Mouse (Mus musculus) CH12.LX (cell line): ENCODE measurements around the gene Arrdc2. TPM values are rescaled to one million over a fixed set of nuclear protein-coding genes. Genes with fewer than 3 reads are reported as not detected.
"Not testable (repeated sequence)": the region's sequence is repeated elsewhere in the genome, so short reads cannot be mapped to it uniquely, and the experiment has no call there.

Source experiments
- DNase-seq: peaks from one replicate; pipeline ENCODE4 v3.0.0-alpha.2; 2013; ENCODE audit errors: extremely low read depth
- H3K27ac ChIP-seq: 2 replicates; pipeline ENCODE4 v1.5.1; 2012; ENCODE audit warnings: low read depth, mild to moderate bottlenecking, control low read depth, moderate library complexity; ENCODE audit not compliant: insufficient read depth
- H3K27me3 ChIP-seq: replicated peaks from 2 replicates; pipeline ENCODE3; 2012; ENCODE audit warnings: inconsistent platforms
- H3K36me3 ChIP-seq, 2 experiments: replicated peaks in 1 of 2; 2 replicates each; pipeline versions ENCODE3 to v1.6.1; 2012; ENCODE audit warnings: inconsistent platforms in 1 of 2, low read length in 1 of 2, mild to moderate bottlenecking in 1 of 2, mixed read lengths in 1 of 2, moderate library complexity in 1 of 2; ENCODE audit not compliant: control insufficient read depth in 1 of 2, insufficient read depth in 1 of 2
- H3K4me1 ChIP-seq, 2 experiments: 2 replicates each; pipeline ENCODE4 v1.6.1; 2012; ENCODE audit warnings: inconsistent platforms in 1 of 2, moderate library complexity in 1 of 2; ENCODE audit not compliant: insufficient read depth in 2 of 2, control insufficient read depth in 1 of 2
- H3K4me2 ChIP-seq: 2 replicates; pipeline ENCODE4 v1.6.1; 2012; ENCODE audit warnings: low read depth, mild to moderate bottlenecking, control low read depth; ENCODE audit not compliant: poor library complexity, insufficient read depth, severe bottlenecking
- H3K4me3 ChIP-seq, 3 experiments: fragments of 150-350 bp in 1 of 3; sonication (generic) in 1 of 3; replicated peaks in 1 of 3; 2 replicates each; pipeline versions ENCODE3 to v1.5.1; 2011 to 2012; ENCODE audit warnings: low read depth in 2 of 3, low read length in 2 of 3, mild to moderate bottlenecking in 2 of 3, moderate library complexity in 2 of 3, control low read depth in 1 of 3, improper control_type of control experiment in 1 of 3, inconsistent platforms in 1 of 3, mixed read lengths in 1 of 3; ENCODE audit not compliant: poor library complexity in 1 of 3
- H3K79me2 ChIP-seq: replicated peaks from 2 replicates; pipeline ENCODE4 v1.6.1; 2012; ENCODE audit warnings: mild to moderate bottlenecking, moderate library complexity; ENCODE audit not compliant: control insufficient read depth, poor library complexity, insufficient read depth, severe bottlenecking; ENCODE audit errors: extremely low read depth
- H3K9ac ChIP-seq: 2 replicates; pipeline ENCODE4 v1.6.1; 2012; ENCODE audit warnings: low read depth, mild to moderate bottlenecking, control low read depth, moderate library complexity; ENCODE audit not compliant: insufficient read depth
- H3K9me3 ChIP-seq: replicated peaks from 2 replicates; pipeline ENCODE3; 2012; ENCODE audit warnings: low read length, inconsistent platforms, mixed read lengths
- BHLHE40 ChIP-seq: IDR thresholded peaks from 2 replicates; pipeline ENCODE4 v1.6.1; 2011; ENCODE audit warnings: mild to moderate bottlenecking, low read depth, low read length, improper control_type of control experiment
- CHD1 ChIP-seq: IDR thresholded peaks from 2 replicates; pipeline ENCODE4 v1.6.1; 2012; ENCODE audit warnings: low read depth, low read length, improper control_type of control experiment, inconsistent platforms
- CHD2 ChIP-seq: IDR thresholded peaks from 2 replicates; pipeline ENCODE4 v1.6.1; 2011; ENCODE audit warnings: low read length, improper control_type of control experiment
- CTCF ChIP-seq, 2 experiments: IDR thresholded peaks in 1 of 2; conservative IDR thresholded peaks in 1 of 2; 2 replicates each; pipeline ENCODE4 v1.5.1; 2011 to 2012; ENCODE audit warnings: low read depth in 2 of 2, low read length in 2 of 2, improper control_type of control experiment in 1 of 2, inconsistent platforms in 1 of 2, mild to moderate bottlenecking in 1 of 2, moderate library complexity in 1 of 2
- E2F4 ChIP-seq: IDR thresholded peaks from 2 replicates; pipeline ENCODE4 v1.6.1; 2011; ENCODE audit warnings: low read depth, low read length, improper control_type of control experiment; ENCODE audit not compliant: insufficient replicate concordance
- ELF1 ChIP-seq: IDR thresholded peaks from 2 replicates; pipeline ENCODE4 v1.6.1; 2014; ENCODE audit warnings: low read depth, mild to moderate bottlenecking, inconsistent platforms, low read length, improper control_type of control experiment
- EP300 ChIP-seq: IDR thresholded peaks from 2 replicates; pipeline ENCODE4 v1.6.1; 2011; ENCODE audit warnings: low read length, improper control_type of control experiment
- ETS1 ChIP-seq: conservative IDR thresholded peaks from 2 replicates; pipeline ENCODE4 v1.6.1; 2012; ENCODE audit warnings: low read depth, mild to moderate bottlenecking, inconsistent platforms, low read length, improper control_type of control experiment, moderate library complexity
- GABPA ChIP-seq: IDR thresholded peaks from 2 replicates; pipeline ENCODE4 v1.6.1; 2012; ENCODE audit warnings: low read depth, low read length, improper control_type of control experiment, inconsistent platforms; ENCODE audit not compliant: insufficient replicate concordance
- HCFC1 ChIP-seq: IDR thresholded peaks from 2 replicates; pipeline ENCODE4 v1.6.1; 2012; ENCODE audit warnings: low read depth, mild to moderate bottlenecking, inconsistent platforms, low read length, improper control_type of control experiment
- IRF4 ChIP-seq: IDR thresholded peaks from 2 replicates; pipeline ENCODE4 v1.6.1; 2014; ENCODE audit warnings: low read depth, mild to moderate bottlenecking, inconsistent platforms, low read length, improper control_type of control experiment
- JUND ChIP-seq: conservative IDR thresholded peaks from 2 replicates; pipeline ENCODE4 v1.6.1; 2011; ENCODE audit warnings: low read depth, low read length, improper control_type of control experiment
- KAT2A ChIP-seq: IDR thresholded peaks from 2 replicates; pipeline ENCODE4 v1.6.1; 2012; ENCODE audit warnings: low read length, improper control_type of control experiment, inconsistent platforms; ENCODE audit not compliant: insufficient replicate concordance
- MAFK ChIP-seq: IDR thresholded peaks from 2 replicates; pipeline ENCODE4 v1.6.1; 2011; ENCODE audit warnings: low read length, improper control_type of control experiment; ENCODE audit not compliant: insufficient replicate concordance
- MAX ChIP-seq: IDR thresholded peaks from 2 replicates; pipeline ENCODE4 v1.6.1; 2011; ENCODE audit warnings: low read length, improper control_type of control experiment
- MAZ ChIP-seq: IDR thresholded peaks from 2 replicates; pipeline ENCODE4 v1.6.1; 2012; ENCODE audit warnings: low read depth, mild to moderate bottlenecking, inconsistent platforms, low read length, improper control_type of control experiment, moderate library complexity
- MEF2A ChIP-seq: IDR thresholded peaks from 2 replicates; pipeline ENCODE4 v1.6.1; 2014; ENCODE audit warnings: low read depth, mild to moderate bottlenecking, inconsistent platforms, low read length, improper control_type of control experiment, borderline replicate concordance
- MXI1 ChIP-seq: IDR thresholded peaks from 2 replicates; pipeline ENCODE4 v1.6.1; 2011; ENCODE audit warnings: mild to moderate bottlenecking, low read depth, low read length, improper control_type of control experiment
- MYC ChIP-seq: IDR thresholded peaks from 2 replicates; pipeline ENCODE4 v1.6.1; 2011; ENCODE audit warnings: low read depth, mild to moderate bottlenecking, improper control_type of control experiment, low read length
- NELFE ChIP-seq: IDR thresholded peaks from 2 replicates; pipeline ENCODE4 v1.6.1; 2011; ENCODE audit warnings: low read depth, low read length, improper control_type of control experiment
- POLR2A ChIP-seq: IDR thresholded peaks from 2 replicates; pipeline ENCODE4 v1.6.1; 2011; ENCODE audit warnings: low read depth, mild to moderate bottlenecking, improper control_type of control experiment, low read length
- POLR2AphosphoS2 ChIP-seq: IDR thresholded peaks from 2 replicates; pipeline ENCODE4 v1.6.1; 2011; ENCODE audit warnings: low read depth, low read length, improper control_type of control experiment
- RAD21 ChIP-seq: IDR thresholded peaks from 2 replicates; pipeline ENCODE4 v1.6.1; 2011; ENCODE audit warnings: low read depth, mild to moderate bottlenecking, low read length, improper control_type of control experiment, moderate library complexity
- SIN3A ChIP-seq: IDR thresholded peaks from 2 replicates; pipeline ENCODE4 v1.6.1; 2012; ENCODE audit warnings: low read length, improper control_type of control experiment, inconsistent platforms
- TBP ChIP-seq: conservative IDR thresholded peaks from 2 replicates; pipeline ENCODE4 v1.6.1; 2011; ENCODE audit warnings: low read depth, low read length, improper control_type of control experiment
- USF1 ChIP-seq: IDR thresholded peaks from 2 replicates; pipeline ENCODE4 v1.6.1; 2014; ENCODE audit warnings: low read depth, mild to moderate bottlenecking, inconsistent platforms, low read length, improper control_type of control experiment
- ZKSCAN1 ChIP-seq: IDR thresholded peaks from 2 replicates; pipeline ENCODE4 v1.6.1; 2012; ENCODE audit warnings: low read depth, inconsistent platforms, low read length, improper control_type of control experiment, borderline replicate concordance
- dilution Hi-C: fragments of 300-500 bp; cut with MboI; formaldehyde crosslinking; loops from 2 replicates; pipeline ENCODE4 v1.14.3; 2020; ENCODE audit warnings: low sequenced_read_pairs; ENCODE audit not compliant: extremely low pct_unique_long_range_greater_than_20kb, extremely low pct_ligation_motif_present
- in situ Hi-C: fragments of 300-500 bp; cut with MboI; formaldehyde crosslinking; loops from 3 replicates; pipeline ENCODE4 v1.14.3; 2019; ENCODE audit warnings: low sequenced_read_pairs, low pct_ligation_motif_present, low pct_unique_long_range_greater_than_20kb, mixed read lengths
- polyA plus RNA-seq: library from polyadenylated mRNA; unstranded; fragments of >175 nt; gene quantifications from 2 replicates; pipeline ENCODE4 v1.2.1, GENCODE M21; 2012; ENCODE audit warnings: low read depth; ENCODE audit not compliant: insufficient read length
- total RNA-seq, 2 experiments: library from RNA; depleted of rRNA; stranded (reverse); fragments of 300-350 nt in 1 of 2; fragments of >200 nt in 1 of 2; gene quantifications; 2 replicates each; pipeline ENCODE4 v1.2.3; 2012 to 2014

The Arrdc2 gene
- total and polyA plus RNA-seq, 3 experiments, result 5.6 to 8.0 (median 6.1) TPM

GRCm38 (mm10) chr8:70825816-70826215 is 13.7 kb downstream of the Arrdc2 start:
- peaks cover 2 to 14% of the 10 kb centered on the region in 2 experiments for H3K36me3 ChIP-seq

GRCm38 (mm10) chr8:70823802-70824201 is 15.7 kb downstream of the Arrdc2 start:
- H3K27ac ChIP-seq, result no peak overlapping the region
- no peak for DNase-seq
- H3K36me3 ChIP-seq, result peaks cover 19 to 34% of the 10 kb centered on the region in 2 experiments
- H3K79me2 ChIP-seq, result no peaks in the 10 kb centered on the region
- TF ChIP-seq ELF1 (no peak), MAFK (no peak), USF1 (no peak), CHD2 (no peak), IRF4 (no peak), RAD21 (no peak), JUND (no peak), MXI1 (no peak), GABPA (no peak), MEF2A (no peak), SIN3A (no peak), TBP (no peak), E2F4 (no peak), ZKSCAN1 (no peak), NELFE (no peak), POLR2A (no peak), KAT2A (no peak), BHLHE40 (no peak), ETS1 (no peak), POLR2AphosphoS2 (no peak)
- no peak overlapping the region for H3K4me3 ChIP-seq
- no peaks in the 10 kb centered on the region for H3K4me1 ChIP-seq
- H3K9me3 ChIP-seq, result peaks cover 3% of the 10 kb centered on the region
- in situ Hi-C loops (no loop called here), dilution Hi-C loops (no loop called here)
- no peaks in the 10 kb centered on the region for H3K27me3 ChIP-seq
- H3K9ac ChIP-seq, result no peak overlapping the region
- no peak overlapping the region for H3K4me2 ChIP-seq

More at GRCm38 (mm10) chr8:70825816-70826215, 13.7 kb downstream of the Arrdc2 start:
- no peak overlapping the region for H3K4me2 ChIP-seq
- in situ Hi-C loops, result no loop called here
- peaks cover 3% of the 10 kb centered on the region for H3K9me3 ChIP-seq
- dilution Hi-C loops, result no loop called here
- H3K27ac ChIP-seq, result no peak overlapping the region
- no peaks in the 10 kb centered on the region for H3K79me2 ChIP-seq
- no peak overlapping the region for H3K4me3 ChIP-seq
- no peak for DNase-seq
- H3K27me3 ChIP-seq, result no peaks in the 10 kb centered on the region
- TF ChIP-seq BHLHE40 (no peak), MAZ (no peak), EP300 (no peak), CHD1 (no peak), USF1 (no peak), E2F4 (no peak), HCFC1 (no peak), MYC (no peak), ZKSCAN1 (no peak), CTCF (conservative IDR thresholded peaks at IDR 0.05 in 1 of 2, IDR thresholded peaks at IDR 0.05 in 1 of 2; ENCODE audit: low read depth in 2 of 2, low read length in 2 of 2) (no peak), MEF2A (no peak), MAX (no peak)
- no peak overlapping the region for H3K9ac ChIP-seq
- H3K4me1 ChIP-seq, result no peaks in the 10 kb centered on the region

- DNase-seq, H3K4me2 ChIP-seq, in situ Hi-C loops, H3K4me1 ChIP-seq, H3K4me3 ChIP-seq, H3K9ac ChIP-seq, H3K27ac ChIP-seq, H3K27me3 ChIP-seq, H3K79me2 ChIP-seq, dilution Hi-C loops, H3K9me3 ChIP-seq: not testable (repeated sequence)
- peaks cover 22 to 40% of the 10 kb centered on the region in 2 experiments for H3K36me3 ChIP-seq
These were observed 16.9 kb downstream of the Arrdc2 start for GRCm38 (mm10) chr8:70822594-70822993.
